Mouse (Mus musculus): ENCODE data around the gene Morn5.

The Morn5 gene

DNA sequence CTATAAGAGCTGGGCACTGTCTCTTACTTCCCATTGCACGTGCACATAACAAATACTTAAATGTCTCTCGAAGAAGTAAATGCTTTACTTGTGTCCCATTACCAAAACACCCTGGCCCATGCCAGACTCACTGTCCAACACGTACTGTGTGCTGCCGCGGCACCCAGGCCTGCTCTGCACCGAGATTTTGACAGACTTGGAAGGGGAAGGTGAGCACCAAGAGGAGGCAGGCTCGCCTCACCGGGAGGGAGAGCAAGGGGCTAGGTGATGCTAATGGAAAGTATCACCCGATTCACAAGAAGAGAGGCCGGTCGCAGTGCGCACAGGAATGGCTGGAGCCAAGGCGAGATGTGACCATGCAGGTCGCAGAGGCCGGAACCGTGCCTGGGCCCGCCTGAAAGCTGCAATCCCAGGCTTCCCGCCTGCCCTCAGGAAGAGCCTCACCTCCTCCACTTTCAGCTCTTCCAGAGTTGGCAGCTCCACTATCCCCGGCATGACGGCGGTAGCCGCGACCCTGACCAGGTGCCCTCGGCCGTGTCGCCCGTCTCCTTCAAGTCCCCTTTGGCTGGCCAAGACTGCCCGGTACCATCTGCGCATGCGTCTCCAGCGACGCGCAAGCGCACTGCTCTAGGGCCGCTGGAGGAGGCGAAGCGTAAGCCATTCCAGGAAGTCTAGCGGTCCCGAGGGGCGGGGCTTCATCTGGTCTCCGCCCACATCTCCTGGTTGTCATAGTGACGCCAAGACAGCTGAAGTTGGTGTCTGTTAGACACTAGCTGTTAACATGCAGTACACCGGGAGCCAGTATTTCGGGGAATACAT is at the start of gene Morn5, which contains the start of gene Ndufa8:
Gene Morn5 (plus strand): TSS at position 711 of the 819 bp plus-strand sequence.
Gene Ndufa8 (minus strand): TSS at position 659 of the 819 bp plus-strand sequence.
- DNase-seq = peak; percentile 97 to 99

DNA sequence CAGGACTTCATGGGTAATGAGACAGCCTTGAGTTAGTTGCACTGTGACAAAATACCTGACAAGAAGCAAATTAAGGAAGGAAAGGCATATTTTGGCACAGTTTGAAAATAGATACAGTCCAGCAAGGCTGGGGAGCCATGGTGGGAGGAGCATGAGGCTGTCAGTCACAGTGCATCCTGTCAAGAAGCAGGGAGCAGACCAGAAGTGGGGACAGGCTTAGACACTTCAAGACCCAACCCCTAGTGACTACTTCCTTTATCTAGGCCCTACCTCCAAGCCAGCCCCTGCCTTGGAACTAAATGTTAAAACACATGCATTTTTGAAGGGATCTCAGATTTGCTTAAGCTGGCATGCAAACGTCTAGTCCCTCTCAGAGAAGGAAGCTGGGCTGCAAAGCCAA is 48.9 kb upstream of the Morn5 start:
- DNase-seq = no peak

DNA sequence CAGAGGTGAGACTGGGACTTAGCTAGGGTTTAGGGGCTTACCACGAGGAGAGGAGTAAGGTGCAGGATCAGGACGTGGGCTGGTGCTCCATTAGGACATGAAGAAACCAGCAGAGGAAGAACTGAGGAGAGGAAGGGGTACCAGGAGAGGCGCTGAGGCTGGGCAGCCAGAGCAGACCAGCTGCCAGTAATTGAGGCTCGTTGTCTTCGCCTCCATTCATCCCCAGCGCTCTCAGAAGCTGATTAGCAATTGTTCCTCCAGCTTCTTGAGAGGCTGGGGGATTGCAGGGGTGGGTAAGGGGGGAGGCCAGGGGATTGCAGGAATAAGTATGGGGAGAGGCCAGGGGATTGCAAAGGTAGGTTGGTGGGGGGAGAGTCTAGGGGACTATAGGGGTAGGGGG is 47.1 kb upstream of the Morn5 start:
- no peak for DNase-seq

DNA sequence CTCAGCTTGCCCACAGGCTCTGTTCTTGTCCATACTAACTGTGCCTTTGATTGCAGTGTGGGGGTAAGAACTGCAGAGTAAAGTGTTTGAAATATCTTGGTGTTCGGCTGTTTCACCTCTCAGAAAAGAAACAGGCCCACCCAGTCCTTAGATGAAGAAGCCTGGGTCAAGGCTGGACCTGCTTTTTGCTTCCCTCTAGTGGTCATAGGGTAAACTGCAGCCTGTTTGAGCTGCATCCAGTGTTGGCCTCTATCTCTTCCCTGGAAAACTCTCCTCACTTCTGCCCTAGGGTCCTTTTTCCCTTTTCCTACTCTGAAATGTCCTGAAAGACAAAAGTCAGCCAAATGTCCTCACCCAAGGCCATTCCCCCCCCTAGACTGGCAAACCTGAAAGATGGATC is 41.2 kb upstream of the Morn5 start:
- peak in 1 of 2 experiments; percentile 38 for DNase-seq

DNA sequence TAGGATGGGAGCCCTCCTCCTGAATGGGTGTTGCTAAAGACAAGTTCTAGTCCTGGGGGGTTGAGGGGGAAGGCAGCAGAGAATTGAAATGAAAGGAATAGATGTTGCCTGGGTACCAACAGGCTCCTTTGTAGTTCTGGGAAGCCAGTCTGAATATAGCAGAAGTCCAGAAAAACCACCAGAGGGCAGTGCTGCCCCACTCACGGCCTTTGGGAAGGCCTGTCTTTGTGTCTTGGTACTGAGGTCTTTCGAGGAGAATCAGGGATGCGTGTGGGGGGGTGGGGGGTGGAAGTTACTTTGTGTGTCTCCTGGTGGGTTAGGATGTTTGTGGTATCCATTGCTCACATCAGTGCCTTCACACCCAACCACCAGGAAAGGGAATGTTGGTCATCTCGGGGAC is 39.9 kb upstream of the Morn5 start:
- peak; percentile 36 to 67 for DNase-seq

DNA sequence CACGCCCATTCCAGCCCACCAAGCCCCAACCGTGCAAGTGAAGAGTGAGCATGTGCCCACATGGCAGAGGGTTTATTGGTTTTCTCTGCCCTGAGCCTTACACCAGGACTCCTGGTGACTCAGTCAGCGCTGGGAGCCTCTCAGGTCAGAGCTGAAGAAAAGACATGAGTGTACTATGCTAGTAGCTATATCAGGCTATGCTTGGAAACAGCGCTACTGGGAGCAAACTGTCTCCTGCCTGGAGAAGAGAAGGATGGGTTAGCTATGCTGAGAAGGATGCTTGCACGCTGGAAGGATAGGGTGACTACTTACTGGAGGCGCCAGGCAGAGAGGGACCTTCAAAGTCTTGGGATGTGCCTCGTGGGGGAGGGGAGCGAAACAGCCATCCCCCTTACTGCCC is 38.7 kb upstream of the Morn5 start:
- DNase-seq = no peak

- DNase-seq = peak; percentile 16 to 30
These were observed 37.9 kb upstream of the Morn5 start for GRCm38 (mm10) chr2:36011331-36011825.

GRCm38 (mm10) chr2:36013010-36013409 is 36.2 kb upstream of the Morn5 start:
- DNase-seq = peak; percentile 50 to 66

GRCm38 (mm10) chr2:36021385-36022159 is 27.7 kb upstream of the Morn5 start:
- peak; percentile 48 to 65 for DNase-seq

GRCm38 (mm10) chr2:36023291-36023690 is 26.0 kb upstream of the Morn5 start:
- peak; percentile 78 to 83 for DNase-seq

DNA sequence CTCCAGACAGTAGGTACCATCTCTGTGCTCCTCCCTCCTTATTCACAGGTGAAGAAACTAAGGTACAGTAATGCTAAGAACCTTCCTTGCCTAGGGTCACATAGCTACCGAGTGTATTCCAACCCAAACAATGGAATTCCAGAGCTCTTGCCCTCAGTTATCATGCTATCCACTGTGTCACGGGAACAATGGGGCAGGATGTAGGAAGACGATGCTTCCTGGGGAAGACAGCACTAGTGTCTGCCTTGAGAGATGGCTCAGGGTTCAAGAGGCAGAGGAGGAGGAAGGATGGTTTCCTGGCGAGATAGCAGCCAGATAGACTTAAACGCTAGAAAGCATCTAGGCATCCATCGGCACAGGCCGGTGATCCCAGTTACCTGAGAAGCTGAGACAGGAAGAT is 16.4 kb upstream of the Morn5 start:
- no peak for DNase-seq

- no peak for DNase-seq
These were observed 15.3 kb upstream of the Morn5 start for GRCm38 (mm10) chr2:36033966-36034365.

GRCm38 (mm10) chr2:36034898-36035297 is 14.4 kb upstream of the Morn5 start:
- DNase-seq = no peak

- no peak for DNase-seq
These were observed 13.7 kb upstream of the Morn5 start for GRCm38 (mm10) chr2:36035413-36036081.

DNA sequence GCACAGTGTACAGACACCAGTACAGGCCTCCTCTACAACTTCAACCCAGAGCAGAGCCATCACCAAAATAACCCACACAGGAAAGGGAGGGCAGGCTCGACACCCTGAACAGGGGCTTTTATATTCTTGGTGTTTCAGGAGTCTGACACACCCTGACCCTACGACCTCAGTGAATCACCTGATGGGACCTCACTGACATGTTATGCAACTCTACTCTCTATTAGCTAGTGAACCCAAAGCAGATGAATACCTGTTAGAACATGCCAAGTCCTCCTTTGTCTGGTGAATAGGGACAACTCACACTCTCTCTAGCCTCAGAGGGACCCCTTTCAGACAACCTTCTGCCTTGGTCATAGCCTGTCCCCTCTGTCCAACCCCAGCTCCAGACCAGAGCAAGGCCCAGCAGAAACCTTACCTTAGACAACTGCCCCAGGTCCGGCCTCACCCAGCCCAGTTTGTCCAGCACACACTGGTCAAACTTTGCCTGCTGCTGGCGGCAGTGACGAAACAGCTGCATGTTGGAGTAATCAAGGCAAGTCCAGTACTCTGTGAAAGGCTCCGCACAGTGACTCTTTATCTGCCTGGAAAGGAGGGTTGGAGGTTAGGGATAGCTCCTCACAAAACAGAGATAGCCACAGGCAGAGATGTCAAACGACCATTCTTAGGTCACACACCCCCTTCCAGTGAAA is 9.8 kb upstream of the Morn5 start:
- DNase-seq = no peak

GRCm38 (mm10) chr2:36040872-36041271 is 8.4 kb upstream of the Morn5 start:
- no peak for DNase-seq

- DNase-seq = no peak
These were observed 1.1 kb upstream of the Morn5 start for GRCm38 (mm10) chr2:36048164-36048563.

DNA sequence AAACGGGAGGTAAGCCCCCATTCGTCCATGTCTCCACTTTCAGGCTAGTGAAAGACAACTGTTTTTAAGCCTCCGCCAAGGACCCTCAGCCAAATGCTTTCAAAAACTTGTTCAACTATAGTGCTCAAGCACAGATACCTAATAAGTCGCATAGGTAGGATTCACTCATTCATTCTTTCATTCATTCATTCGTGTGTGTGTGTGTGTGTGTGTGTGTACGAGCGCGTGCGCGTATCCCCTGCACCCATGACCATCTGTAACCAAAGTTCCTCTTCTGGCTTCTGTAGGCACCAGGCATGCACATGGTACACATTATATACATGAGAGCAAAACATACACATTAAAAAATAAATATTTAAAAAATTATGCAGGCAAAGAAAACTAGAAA is 303 bp downstream of the Morn5 start:
- DNase-seq = no peak

GRCm38 (mm10) chr2:36053249-36053648 is 4.0 kb downstream of the Morn5 start:
- no peak for DNase-seq

DNA sequence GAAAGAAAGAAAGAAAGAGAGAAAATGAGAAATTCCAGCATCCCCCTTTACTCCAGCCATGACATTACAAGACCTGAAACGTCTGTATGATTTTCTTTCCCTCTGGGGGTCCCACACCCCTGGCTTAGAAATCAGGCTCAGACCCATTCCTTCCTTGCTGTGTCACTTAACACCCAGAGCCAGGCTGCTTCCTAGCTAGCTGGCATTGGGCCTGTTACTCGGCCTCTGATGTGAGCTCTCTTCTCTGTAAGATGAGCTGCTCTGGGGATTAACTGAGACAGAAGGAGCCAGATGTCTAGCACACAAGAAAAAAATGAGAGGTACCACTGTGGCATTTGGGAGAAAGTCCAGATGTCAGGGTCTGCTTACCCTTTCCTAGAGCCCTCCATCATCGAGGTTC is 7.0 kb downstream of the Morn5 start:
- DNase-seq = no peak

- DNase-seq = no peak
These were observed 12.2 kb downstream of the Morn5 start for GRCm38 (mm10) chr2:36061409-36061808.

DNA sequence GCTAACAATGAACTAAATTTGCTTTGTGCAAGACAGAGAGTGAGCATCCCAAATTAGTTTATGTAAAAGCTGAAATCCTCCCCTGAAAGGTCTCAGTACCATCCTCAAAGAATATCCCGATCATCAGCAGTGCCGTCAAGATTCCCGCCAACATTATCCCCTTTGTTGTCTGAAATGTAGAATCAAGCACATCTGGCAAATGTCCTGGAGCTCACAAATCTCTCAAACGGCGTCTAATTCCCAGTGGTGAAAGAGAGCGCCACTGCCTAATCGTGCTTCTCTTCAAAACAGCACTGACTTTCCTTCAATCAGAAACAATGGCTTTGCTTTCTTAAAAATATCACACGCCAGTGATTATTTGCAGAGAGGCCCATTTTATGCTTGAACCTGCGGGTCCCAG is 17.9 kb downstream of the Morn5 start:
- no peak for DNase-seq

All from lung, adult 18-20 months (tissue).